7 mouse cellular contexts compared by ENCODE assay signal in the genomic region with DNA sequence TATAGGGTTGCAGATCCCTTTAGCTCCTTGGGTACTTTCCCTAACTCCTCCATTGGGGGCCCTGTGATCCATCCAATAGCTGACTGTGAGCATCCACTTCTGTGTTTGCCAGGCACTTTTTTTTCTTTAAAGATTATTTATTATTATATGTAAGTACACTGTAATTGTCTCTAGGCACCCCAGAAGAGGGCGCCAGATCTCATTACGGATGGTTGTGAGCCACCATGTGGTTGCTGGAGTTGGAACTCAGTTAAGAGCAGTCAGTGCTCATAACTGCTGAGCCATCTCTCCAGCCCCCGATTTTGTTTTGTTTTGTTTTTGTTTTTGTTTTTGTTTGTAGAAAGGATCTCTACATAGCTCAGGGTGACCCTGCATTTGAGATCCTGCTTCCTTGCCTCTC. TPM values are rescaled to one million over a fixed set of nuclear protein-coding genes. Genes with fewer than 3 reads are reported as not detected.
DNase-seq lines count a peak whose midpoint lies in the region; TF ChIP-seq lines count a peak whose summit lies in the region.
"Not testable (repeated sequence)": the region's sequence is repeated elsewhere in the genome, so short reads cannot be mapped to it uniquely, and the experiment has no call there.

No protein-coding gene starts in this region.

- not testable (repeated sequence) for H3K27me3 ChIP-seq in spleen, adult 2 months (ENCODE audit: control insufficient read depth, insufficient read depth, low read length)

- not testable (repeated sequence) for H3K27ac ChIP-seq in ES-E14 (ENCODE audit: insufficient read depth, low read depth, low read length, poor library complexity, severe bottlenecking); bone marrow, adult 2 months (ENCODE audit: control insufficient read depth, insufficient read depth, low read depth, low read length, poor library complexity); spleen, adult 2 months (ENCODE audit: insufficient read depth, low read length)

- in situ Hi-C loops in ES-E14 (cut with MboI; ENCODE audit: low sequenced_read_pairs in 2 of 2, unreplicated experiment in 2 of 2) = not testable (repeated sequence)

- 11% methylated on average over 3 of the region's 3 CpGs for WGBS in bone marrow, adult 2 months
- WGBS in spleen, adult 2 months = 16% methylated on average over 3 of the region's 3 CpGs

- not testable (repeated sequence) for H3K9me3 ChIP-seq in ES-E14 (ENCODE audit: control insufficient read depth, insufficient read depth, low read depth, low read length)

- TF ChIP-seq CTCF in bone marrow, adult 2 months (IDR thresholded peaks at IDR 0.05; ENCODE audit: control insufficient read depth, insufficient read depth, low read length) = peak; percentile 49
- TF ChIP-seq CTCF in spleen, adult 2 months (IDR thresholded peaks at IDR 0.05; ENCODE audit: extremely low read depth, insufficient read depth, insufficient read length, insufficient replicate concordance) = not testable (repeated sequence)

- not testable (repeated sequence) for TF ChIP-seq POLR2A in bone marrow, adult 2 months (IDR thresholded peaks at IDR 0.05; ENCODE audit: borderline replicate concordance, control insufficient read depth, low read depth, low read length); spleen, adult 2 months (IDR thresholded peaks at IDR 0.05; ENCODE audit: low read depth, low read length)

- DNase-seq in ES-E14 (ENCODE audit: low read depth, low spot score) = peak; percentile 20
- DNase-seq in embryo, embryonic 11 days = peak; percentile 28
- peak; percentile 23 to 42 for DNase-seq in heart, postnatal 36 days
- DNase-seq in layer of hippocampus, postnatal 10 days (ENCODE audit: low spot score in 2 of 2) = peak; percentile 21 to 23
- DNase-seq in lung, postnatal 4 days = peak; percentile 46 to 66
- DNase-seq in spleen, adult 2 months (ENCODE audit: low read depth in 1 of 2, low spot score in 2 of 2) = peak; percentile 2 to 39

- H3K36me3 ChIP-seq in ES-E14 (ENCODE audit: control insufficient read depth, insufficient read depth, low read length, poor library complexity, severe bottlenecking); spleen, adult 2 months (ENCODE audit: control insufficient read depth, insufficient read depth, low read length): not testable (repeated sequence)

- H3K4me1 ChIP-seq in ES-E14 (ENCODE audit: control insufficient read depth in 2 of 2, insufficient read depth in 2 of 2, low read length in 2 of 2, poor library complexity in 1 of 2); bone marrow, adult 2 months (ENCODE audit: control insufficient read depth, insufficient read depth, low read length); spleen, adult 2 months (ENCODE audit: control insufficient read depth, insufficient read depth, insufficient read length): not testable (repeated sequence)

- intact Hi-C loops in heart, postnatal 36 days (cut with DNase I) = loop anchor here (5.0 kb wide), 1 partner anchor 41 kb away; no protein-coding TSS in a partner anchor

- not testable (repeated sequence) for H3K4me3 ChIP-seq in ES-E14 (ENCODE audit: insufficient read depth in 1 of 2, low read depth in 1 of 2, low read length in 2 of 2, poor library complexity in 1 of 2, severe bottlenecking in 1 of 2); bone marrow, adult 2 months (replicated peaks; ENCODE audit: control insufficient read depth, low read depth, low read length); spleen, adult 2 months (ENCODE audit: extremely low read depth, insufficient read depth, insufficient read length)

- not testable (repeated sequence) for H3K9ac ChIP-seq in ES-E14 (ENCODE audit: insufficient read depth, low read depth, low read length, poor library complexity, severe bottlenecking)

RNA-seq across cellular contexts. Expression of gene Pik3r3, which starts 24.5 kb away (rescaled TPM):
- total RNA-seq in ES-E14 (2012; rRNA removed) = 5.4 and 7.8 TPM in 2 replicates
- 0.56 and 0.95 TPM in 2 replicates for polyA plus RNA-seq in bone marrow, adult 2 months (2011; ENCODE audit: insufficient read depth, insufficient read length, low replicate concordance, missing spikeins)
- 10 to 100 TPM in 1 of 2 experiments, 1 to 10 TPM in 1; 9.8 to 10.6 TPM for total RNA-seq in heart, postnatal 36 days (2021)
- 10 to 100 TPM; 38.3 to 47.1 TPM for total RNA-seq in layer of hippocampus, postnatal 10 days (2021)
- 3.5 and 4.4 TPM in 2 replicates for polyA plus RNA-seq in spleen, adult 2 months (2012; rRNA removed)
